Mouse (Mus musculus) CH12.LX (cell line): ENCODE measurements around the gene Cyp1b1.

Experiments
- CTCF ChIP-seq, 2 experiments: IDR thresholded peaks in 1 of 2; conservative IDR thresholded peaks in 1 of 2; 2 replicates each; pipeline ENCODE4 v1.5.1; 2011 to 2012; ENCODE audit warnings: low read depth in 2 of 2, low read length in 2 of 2, improper control_type of control experiment in 1 of 2, inconsistent platforms in 1 of 2, mild to moderate bottlenecking in 1 of 2, moderate library complexity in 1 of 2
- EP300 ChIP-seq: IDR thresholded peaks from 2 replicates; pipeline ENCODE4 v1.6.1; 2011; ENCODE audit warnings: low read length, improper control_type of control experiment
- HCFC1 ChIP-seq: IDR thresholded peaks from 2 replicates; pipeline ENCODE4 v1.6.1; 2012; ENCODE audit warnings: low read depth, mild to moderate bottlenecking, inconsistent platforms, low read length, improper control_type of control experiment
- POLR2A ChIP-seq: IDR thresholded peaks from 2 replicates; pipeline ENCODE4 v1.6.1; 2011; ENCODE audit warnings: low read depth, mild to moderate bottlenecking, improper control_type of control experiment, low read length
- USF2 ChIP-seq: conservative IDR thresholded peaks from 2 replicates; pipeline ENCODE4 v1.6.1; 2011; ENCODE audit warnings: low read depth, low read length, improper control_type of control experiment
- ZNF384 ChIP-seq: IDR thresholded peaks from 2 replicates; pipeline ENCODE4 v1.6.1; 2012; ENCODE audit warnings: low read depth, low read length, improper control_type of control experiment, inconsistent platforms

- TF ChIP-seq CTCF (conservative IDR thresholded peaks at IDR 0.05 in 1 of 2, IDR thresholded peaks at IDR 0.05 in 1 of 2; ENCODE audit: low read depth in 2 of 2, low read length in 2 of 2) (no peak), POLR2A (no peak), EP300 (no peak), USF2 (no peak), HCFC1 (no peak), ZNF384 (no peak)
These were observed 57.1 kb downstream of the Cyp1b1 start for GRCm38 (mm10) chr17:79657785-79658184.
